Mouse (Mus musculus) limb, embryonic 15.5 days (tissue): ENCODE results near the gene Kctd11. TPM values are rescaled to one million over a fixed set of nuclear protein-coding genes. Genes with fewer than 3 reads are reported as not detected.

Experiments
- ATAC-seq: fragments of 200-750 bp; cut with Nextera tagmentation; 2 replicates; pipeline ENCODE4 v1.8.0; 2017; ENCODE audit warnings: low read depth, moderate TSS enrichment; ENCODE audit not compliant: insufficient number of reproducible peaks, low FRiP score, low TSS enrichment
- H3K27ac ChIP-seq: fragments of 300-500 bp; sonication (generic); 2 replicates; pipeline ENCODE4 v1.5.1; 2015; ENCODE audit warnings: moderate library complexity, mild to moderate bottlenecking, inconsistent platforms
- H3K27me3 ChIP-seq: fragments of 300-500 bp; sonication (generic); 2 replicates; pipeline ENCODE4 v1.6.1; 2015; ENCODE audit warnings: inconsistent platforms
- H3K36me3 ChIP-seq: fragments of 300-500 bp; sonication (generic); 2 replicates; pipeline ENCODE4 v1.6.1; 2015; ENCODE audit warnings: inconsistent platforms
- H3K4me1 ChIP-seq: fragments of 300-500 bp; sonication (generic); 2 replicates; pipeline ENCODE4 v1.6.1; 2015; ENCODE audit warnings: inconsistent platforms
- H3K4me2 ChIP-seq: fragments of 300-500 bp; sonication (generic); 2 replicates; pipeline ENCODE4 v1.6.1; 2015; ENCODE audit warnings: mild to moderate bottlenecking, inconsistent platforms
- H3K4me3 ChIP-seq: fragments of 300-500 bp; sonication (generic); 2 replicates; pipeline ENCODE4 v1.5.1; 2015; ENCODE audit warnings: mild to moderate bottlenecking, inconsistent platforms
- H3K9ac ChIP-seq: fragments of 300-500 bp; sonication (generic); 2 replicates; pipeline ENCODE4 v1.6.1; 2015; ENCODE audit warnings: inconsistent platforms
- H3K9me3 ChIP-seq: fragments of 300-500 bp; sonication (generic); 2 replicates; pipeline ENCODE4 v1.6.1; 2016; ENCODE audit warnings: inconsistent platforms
- WGBS: fragments of 180-500 bp; shearing (Covaris S2); methylation state at CpG from one replicate; pipeline ENCODE4 v1.1.7; 2015; 5-methylcytosine and 5-hydroxymethylcytosine counted together
- microRNA-seq: library from miRNA; unstranded; fragments of <30 nt; microRNA quantifications from one replicate; pipeline ENCODE4, GENCODE M21; 2016
- polyA plus RNA-seq: library from polyadenylated mRNA; unstranded; fragments of >200 nt; fragmentation: Nextera tagmentation; extraction: Ambion mirVana; gene quantifications from 2 replicates; pipeline ENCODE4 v1.2.1, GENCODE M21; 2015

The Kctd11 gene
- polyA plus RNA-seq, 1 experiment from 2014 or later: 20.5 TPM

DNA sequence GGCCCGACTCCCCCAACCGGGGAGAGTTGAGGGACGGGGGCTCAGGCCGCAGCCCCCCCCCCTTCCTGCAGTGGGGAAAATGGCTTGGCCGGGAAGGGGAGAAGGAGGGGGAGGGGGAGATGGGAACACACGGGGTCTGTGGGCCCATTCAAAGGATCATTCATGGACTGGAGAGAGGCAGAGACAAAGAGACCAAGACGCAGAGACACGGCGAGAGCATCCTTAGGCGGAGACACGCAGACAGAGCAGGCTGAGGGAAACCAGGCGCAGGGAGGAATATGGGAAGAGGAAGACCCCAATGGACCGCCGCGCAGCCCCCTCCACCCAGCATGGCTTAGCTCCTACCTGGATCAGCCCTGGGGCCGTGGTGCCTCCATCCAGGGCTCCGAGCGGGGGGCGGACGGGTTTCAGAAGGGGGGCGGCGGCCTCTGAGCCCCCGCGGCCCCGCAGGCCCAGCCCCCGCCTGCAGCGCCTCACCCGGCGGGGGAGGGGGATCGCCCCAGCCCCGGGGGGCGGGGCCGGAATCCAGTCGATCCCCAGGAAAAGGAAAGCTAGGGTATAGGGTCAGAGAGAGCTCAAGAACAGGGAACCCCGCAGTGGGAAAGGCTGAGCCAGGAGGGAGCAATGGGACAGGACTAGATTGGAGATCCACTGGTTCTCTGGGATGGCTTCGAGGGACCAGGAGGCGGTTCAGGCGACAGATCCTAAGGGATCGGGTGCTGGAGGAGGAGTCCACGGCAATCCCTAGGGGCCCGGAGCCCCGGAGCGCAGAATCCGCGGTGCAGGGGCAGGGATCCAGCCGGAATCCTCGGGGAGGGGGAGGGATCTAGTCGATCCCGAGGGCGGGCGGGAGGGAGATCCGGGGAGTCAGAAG, 44.3 kb downstream of the Kctd11 start:
- no peaks in the 10 kb centered on the region for H3K27me3 ChIP-seq

DNA sequence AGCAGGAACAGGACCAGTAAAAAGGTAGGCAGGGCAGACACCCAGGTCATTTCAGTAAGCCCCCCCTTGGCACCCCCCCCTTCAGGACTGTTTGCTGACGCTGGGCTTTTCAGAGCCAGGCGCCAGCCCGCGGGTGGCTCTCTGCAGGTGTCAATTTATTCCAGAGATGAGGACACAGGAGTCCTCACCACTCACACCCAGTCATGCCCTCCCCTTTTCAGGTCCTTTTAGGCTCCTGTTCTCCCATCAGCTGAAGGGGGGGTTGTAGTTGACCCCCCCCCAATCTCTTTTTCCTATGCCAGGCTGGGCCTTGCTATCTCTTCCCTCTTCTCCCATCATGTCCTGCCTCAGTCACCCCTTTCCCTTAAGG, 45.3 kb downstream of the Kctd11 start:
- Histone ChIP-seq H3K4me1 (peaks cover 43% of the 10 kb centered on the region), H3K36me3 (peaks cover 12% of the 10 kb centered on the region), H3K9ac (0 out of 2 replicates have a peak overlapping the region, but pooled peaks have one; percentile 4), H3K4me2 (peak overlapping the region; percentile 89), H3K4me3 (peak overlapping the region; percentile 70), H3K27me3 (no peaks in the 10 kb centered on the region), H3K9me3 (no peaks in the 10 kb centered on the region), H3K27ac (no peak overlapping the region)
- no peak for ATAC-seq
- WGBS: 11% methylated on average over 4 of the region's 4 CpGs

More for the DNA sequence above, 44.3 kb downstream of the Kctd11 start:
- peak overlapping the region; percentile 68 for H3K9ac ChIP-seq
- peak overlapping the region; percentile 89 for H3K4me2 ChIP-seq
- peak overlapping the region; percentile 70 for H3K4me3 ChIP-seq
- WGBS: under 1% methylated on average over 52 of the region's 52 CpGs
- ATAC-seq: no peak
- H3K9me3 ChIP-seq: no peaks in the 10 kb centered on the region
- peaks cover 43% of the 10 kb centered on the region for H3K4me1 ChIP-seq
- peak overlapping the region; percentile 94 for H3K27ac ChIP-seq
- peaks cover 6% of the 10 kb centered on the region for H3K36me3 ChIP-seq

- no peak for ATAC-seq
- peak overlapping the region; percentile 89 for H3K4me2 ChIP-seq
- H3K9me3 ChIP-seq: no peaks in the 10 kb centered on the region
- peak overlapping the region; percentile 4; the same call in 1 of the 2 replicates for H3K9ac ChIP-seq
- no peak overlapping the region for H3K27ac ChIP-seq
- peak overlapping the region; percentile 70 for H3K4me3 ChIP-seq
- peaks cover 12% of the 10 kb centered on the region for H3K36me3 ChIP-seq
- H3K27me3 ChIP-seq: no peaks in the 10 kb centered on the region
- peaks cover 43% of the 10 kb centered on the region for H3K4me1 ChIP-seq
- WGBS: 18% methylated on average over 9 of the region's 9 CpGs
Measured at GRCm38 (mm10) chr11:69835326-69835965, 45.8 kb downstream of the Kctd11 start.

GRCm38 (mm10) chr11:69834001-69834549, 47.1 kb downstream of the Kctd11 start:
- Histone ChIP-seq H3K9me3 (no peaks in the 10 kb centered on the region), H3K4me3 (peak overlapping the region; percentile 45), H3K9ac (peak overlapping the region; percentile 50; the same call in 1 of the 2 replicates), H3K4me2 (peak overlapping the region; percentile 89), H3K27ac (peak overlapping the region; percentile 11; the same call in 1 of the 2 replicates), H3K36me3 (peaks cover 16% of the 10 kb centered on the region), H3K27me3 (no peaks in the 10 kb centered on the region), H3K4me1 (peaks cover 40% of the 10 kb centered on the region)
- no peak for ATAC-seq
- WGBS: 9% methylated on average over 28 of the region's 48 CpGs

DNA sequence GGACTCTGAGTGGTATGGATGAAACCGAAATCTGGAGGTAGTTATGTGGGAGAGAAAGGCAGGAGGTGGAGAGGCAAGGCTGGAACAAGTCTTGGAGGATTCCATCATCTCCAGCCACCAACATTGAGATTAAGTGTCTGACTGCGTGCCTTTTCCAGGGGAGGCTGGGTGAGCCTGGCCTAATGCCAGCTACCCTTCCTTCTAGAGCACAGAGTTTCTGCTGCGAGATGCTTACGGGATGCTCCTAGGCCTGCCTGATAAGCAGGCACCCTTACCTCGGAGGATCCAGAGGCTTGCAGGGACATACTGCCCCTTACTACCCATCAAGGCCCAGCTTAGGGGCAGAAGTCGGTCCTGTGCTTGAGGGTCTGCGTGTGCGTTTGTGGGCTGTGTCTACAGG, 47.7 kb downstream of the Kctd11 start:
- WGBS: 54% methylated on average over 8 of the region's 8 CpGs
- no peak overlapping the region for H3K27ac ChIP-seq
- no peak for ATAC-seq

GRCm38 (mm10) chr11:69828832-69829231, 52.4 kb downstream of the Kctd11 start:
- peaks cover 4% of the 10 kb centered on the region for H3K4me1 ChIP-seq
- WGBS: 70% methylated on average over 5 of the region's 5 CpGs
- no peak for ATAC-seq
- no peak overlapping the region for H3K9ac ChIP-seq
- H3K4me3 ChIP-seq: no peak overlapping the region
- no peaks in the 10 kb centered on the region for H3K27me3 ChIP-seq
- H3K4me2 ChIP-seq: no peak overlapping the region
- no peaks in the 10 kb centered on the region for H3K9me3 ChIP-seq
- H3K27ac ChIP-seq: no peak overlapping the region
- peaks cover 62% of the 10 kb centered on the region for H3K36me3 ChIP-seq

More for the DNA sequence above, 47.7 kb downstream of the Kctd11 start:
- Histone ChIP-seq H3K9me3 (no peaks in the 10 kb centered on the region), H3K4me1 (peaks cover 37% of the 10 kb centered on the region), H3K27me3 (no peaks in the 10 kb centered on the region), H3K4me3 (peak overlapping the region; percentile 45), H3K4me2 (peak overlapping the region; percentile 89), H3K9ac (peak overlapping the region; percentile 50; the same call in 1 of the 2 replicates), H3K36me3 (peaks cover 20% of the 10 kb centered on the region)

Small RNAs within 50 kb of the gene (microRNA-seq; reads per million reads assigned to microRNA genes)
- not detected for gene Mir6924

Other genes with a start within 250 kb of the Kctd11 start
- 26.8 and 27.1 TPM in 2 replicates for gene Fxr2, start 248.4 kb downstream of the Kctd11 start, polyA plus RNA-seq
- gene Sox15, start 226.1 kb downstream of the Kctd11 start, polyA plus RNA-seq: 3.2 and 4.8 TPM in 2 replicates
- 58.9 and 63.9 TPM in 2 replicates for gene Mpdu1, start 218.8 kb downstream of the Kctd11 start, polyA plus RNA-seq
- 18.2 and 24.1 TPM in 2 replicates for gene Cd68, start 215.3 kb downstream of the Kctd11 start, polyA plus RNA-seq
- 443 and 469 TPM in 2 replicates for gene Eif4a1, start 209.0 kb downstream of the Kctd11 start, polyA plus RNA-seq
- gene Senp3, start 199.3 kb downstream of the Kctd11 start, polyA plus RNA-seq: 87.5 and 87.9 TPM in 2 replicates
- gene Tnfsf13, start 195.6 kb downstream of the Kctd11 start, polyA plus RNA-seq: 0.73 and 0.87 TPM in 2 replicates
- gene Tnfsf12, start 185.6 kb downstream of the Kctd11 start, polyA plus RNA-seq: 10.8 and 12.9 TPM in 2 replicates
- gene Tnfsfm13, start 185.3 kb downstream of the Kctd11 start, polyA plus RNA-seq: 4.8 and 5.7 TPM in 2 replicates
- 20.0 and 20.9 TPM in 2 replicates for gene Polr2a, start 122.8 kb downstream of the Kctd11 start, polyA plus RNA-seq
- gene Slc35g3, start 119.4 kb downstream of the Kctd11 start, polyA plus RNA-seq: 0.09 and 0.15 TPM in 2 replicates
- 5.1 and 5.4 TPM in 2 replicates for gene Zbtb4, start 115.5 kb downstream of the Kctd11 start, polyA plus RNA-seq
- gene Chrnb1, start 85.5 kb downstream of the Kctd11 start, polyA plus RNA-seq: 18.6 and 30.0 TPM in 2 replicates
- 3.4 and 3.9 TPM in 2 replicates for gene Fgf11, start 79.5 kb downstream of the Kctd11 start, polyA plus RNA-seq
- 8.1 and 8.9 TPM in 2 replicates for gene Tmem102, start 75.8 kb downstream of the Kctd11 start, polyA plus RNA-seq
- not detected in 2 replicates for gene Gm39566, start 66.1 kb downstream of the Kctd11 start, polyA plus RNA-seq
- not detected in 2 replicates for gene Spem2, start 62.9 kb downstream of the Kctd11 start, polyA plus RNA-seq
- 0.28 TPM in 1 of 2 replicates, not detected in the other for gene Spem1, start 59.2 kb downstream of the Kctd11 start, polyA plus RNA-seq
- gene Nlgn2, start 43.6 kb downstream of the Kctd11 start, polyA plus RNA-seq: 7.6 and 8.7 TPM in 2 replicates
- gene Tmem256, start 42.9 kb downstream of the Kctd11 start, polyA plus RNA-seq: 325 and 365 TPM in 2 replicates
- gene Plscr3, start 35.0 kb downstream of the Kctd11 start, polyA plus RNA-seq: 132 and 134 TPM in 2 replicates
- gene Tnk1, start 22.7 kb downstream of the Kctd11 start, polyA plus RNA-seq: 4.1 and 5.0 TPM in 2 replicates
- gene Tmem95, start 3.4 kb downstream of the Kctd11 start, polyA plus RNA-seq: 0.31 and 0.73 TPM in 2 replicates
- gene Acap1, start 14.1 kb upstream of the Kctd11 start, polyA plus RNA-seq: 2.7 and 3.1 TPM in 2 replicates
- 7.6 and 8.4 TPM in 2 replicates for gene 2810408A11Rik, start 19.6 kb upstream of the Kctd11 start, polyA plus RNA-seq
- gene Neurl4, start 19.7 kb upstream of the Kctd11 start, polyA plus RNA-seq: 7.1 and 7.3 TPM in 2 replicates
- 71.5 and 77.1 TPM in 2 replicates for gene Gps2, start 32.5 kb upstream of the Kctd11 start, polyA plus RNA-seq
- 1,601 and 1,681 TPM in 2 replicates for gene Eif5a, start 40.6 kb upstream of the Kctd11 start, polyA plus RNA-seq
- 3.6 and 4.6 TPM in 2 replicates for gene Ybx2, start 54.4 kb upstream of the Kctd11 start, polyA plus RNA-seq
- gene Slc2a4, start 66.8 kb upstream of the Kctd11 start, polyA plus RNA-seq: 23.0 and 23.5 TPM in 2 replicates
- gene Cldn7, start 83.4 kb upstream of the Kctd11 start, polyA plus RNA-seq: 8.1 and 13.1 TPM in 2 replicates
- gene Ctdnep1, start 99.8 kb upstream of the Kctd11 start, polyA plus RNA-seq: 24.6 and 32.0 TPM in 2 replicates
- 111 and 119 TPM in 2 replicates for gene Elp5, start 101.1 kb upstream of the Kctd11 start, polyA plus RNA-seq
- 545 and 568 TPM in 2 replicates for gene Gabarap, start 109.7 kb upstream of the Kctd11 start, polyA plus RNA-seq
- 72.2 and 81.6 TPM in 2 replicates for gene Phf23, start 114.4 kb upstream of the Kctd11 start, polyA plus RNA-seq
- gene Dvl2, start 119.2 kb upstream of the Kctd11 start, polyA plus RNA-seq: 42.2 and 43.1 TPM in 2 replicates
- gene Acadvl, start 134.0 kb upstream of the Kctd11 start, polyA plus RNA-seq: 92.2 and 100 TPM in 2 replicates
- 9.6 and 10.7 TPM in 2 replicates for gene Dlg4, start 135.5 kb upstream of the Kctd11 start, polyA plus RNA-seq
- 0.93 and 1.1 TPM in 2 replicates for gene Asgr1, start 172.7 kb upstream of the Kctd11 start, polyA plus RNA-seq
- gene Asgr2, start 211.2 kb upstream of the Kctd11 start, polyA plus RNA-seq: 0.54 and 0.83 TPM in 2 replicates
- 1.2 and 1.6 TPM in 2 replicates for gene Mgl2, start 248.9 kb upstream of the Kctd11 start, polyA plus RNA-seq